Mouse (Mus musculus): ENCODE data around the gene Rtn1. TPM values are rescaled to one million over a fixed set of nuclear protein-coding genes. Genes with fewer than 3 reads are reported as not detected.

Gene Rtn1
- total RNA-seq, 2 experiments from 2014 or later, result 1,472 to 1,555 TPM

DNA sequence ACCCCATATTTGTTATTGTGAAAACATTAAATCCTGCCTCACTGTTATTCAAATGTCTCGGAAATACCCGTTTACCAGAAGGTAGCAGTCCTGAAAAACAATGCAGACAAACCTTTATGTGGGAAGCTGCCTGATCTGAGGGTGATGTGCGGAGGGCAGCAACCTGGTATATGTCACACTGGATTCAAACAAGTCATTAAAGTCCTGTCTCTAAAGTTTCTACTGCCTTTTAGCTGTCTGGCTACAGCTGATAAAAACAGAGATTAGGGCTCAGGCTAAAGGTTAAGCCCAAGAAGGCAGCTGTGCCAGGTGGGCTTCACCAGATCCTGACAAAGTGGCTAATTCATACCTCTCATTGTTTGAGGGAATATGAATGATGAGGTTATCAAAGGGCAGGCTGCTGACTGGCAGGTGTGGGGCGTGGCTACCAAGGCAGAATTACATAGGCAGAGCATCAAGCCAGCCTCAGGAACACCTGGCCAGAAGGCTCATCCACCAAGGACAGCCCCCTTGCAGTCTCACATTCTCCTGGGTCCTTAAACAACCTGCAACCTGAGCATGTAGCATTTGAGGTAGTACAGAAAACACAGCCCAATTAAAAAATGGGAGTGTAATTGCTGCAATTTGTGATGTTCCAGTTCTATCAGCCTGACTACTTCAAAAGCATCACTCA is 121.4 kb downstream of the Rtn1 start:
- no peak for DNase-seq (ENCODE audit: extremely low spot score in 1 of 2, low spot score in 1 of 2)

DNA sequence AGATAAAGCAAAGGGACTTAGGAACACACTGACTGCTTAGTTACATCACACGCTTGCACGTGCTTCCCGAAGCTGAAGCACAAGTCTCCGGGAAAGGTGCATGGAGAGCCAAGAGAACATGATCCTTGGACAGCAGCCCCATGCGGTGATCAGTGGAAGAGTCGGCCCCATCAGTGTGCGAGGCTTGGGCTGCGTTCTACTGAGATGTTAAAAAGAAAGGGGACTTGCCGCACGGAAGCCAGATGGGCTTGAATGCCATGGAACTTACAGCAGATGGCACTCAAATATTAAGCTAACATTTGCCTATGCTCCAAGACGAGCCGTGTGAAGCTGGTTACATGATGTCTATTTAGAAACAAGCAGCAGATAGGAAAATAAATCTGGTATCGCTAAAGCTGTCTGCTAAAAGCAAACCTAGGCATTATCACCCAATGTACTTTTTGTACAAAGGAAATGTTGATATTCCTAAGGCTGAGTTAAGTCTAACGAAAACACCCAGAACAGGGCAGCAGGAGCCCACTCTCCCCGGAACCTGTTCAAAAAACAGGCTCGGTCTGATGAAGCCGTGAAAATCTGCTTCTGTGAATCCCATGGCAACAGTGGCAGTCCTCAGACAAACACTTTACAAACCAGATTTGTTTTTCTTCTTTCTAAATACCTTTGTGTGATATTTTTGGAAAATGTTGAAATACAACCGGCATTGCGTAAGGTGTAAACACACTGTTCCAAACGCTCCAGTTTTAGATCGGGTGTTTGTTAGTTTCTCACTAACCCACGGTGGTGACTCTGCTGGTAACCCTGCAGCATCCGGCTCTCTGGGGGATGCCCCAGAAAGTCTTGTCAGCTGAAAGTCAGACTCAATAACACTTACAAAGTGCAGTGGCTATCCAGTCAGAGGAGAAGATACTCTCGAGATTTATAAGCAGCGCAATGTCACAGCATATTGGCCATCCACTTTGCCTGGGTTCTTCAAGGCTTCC is 123.2 kb downstream of the Rtn1 start:
- DNase-seq (ENCODE audit: extremely low spot score in 1 of 2, low spot score in 1 of 2), result peak; percentile 56 to 59

DNA sequence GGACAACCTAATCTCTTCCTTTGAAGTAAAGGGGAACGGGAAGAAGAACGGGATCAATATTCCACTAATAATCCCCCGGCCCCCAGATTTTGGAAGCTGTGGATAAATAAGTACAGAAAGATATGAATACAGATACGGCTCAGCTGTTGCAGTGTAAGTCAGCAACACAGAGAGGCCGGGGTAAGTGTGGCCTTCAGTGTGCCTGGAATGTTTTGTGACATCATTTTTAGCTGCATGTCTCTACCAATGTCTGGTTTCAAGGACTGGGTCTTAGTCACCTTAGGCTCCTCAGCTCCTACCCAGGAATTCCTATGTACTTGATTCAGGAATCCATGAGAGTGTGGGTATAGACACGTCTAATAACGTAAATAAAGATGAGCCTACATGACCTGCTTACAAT is 124.3 kb downstream of the Rtn1 start:
- DNase-seq (ENCODE audit: extremely low spot score in 1 of 2, low spot score in 1 of 2), result no peak

DNA sequence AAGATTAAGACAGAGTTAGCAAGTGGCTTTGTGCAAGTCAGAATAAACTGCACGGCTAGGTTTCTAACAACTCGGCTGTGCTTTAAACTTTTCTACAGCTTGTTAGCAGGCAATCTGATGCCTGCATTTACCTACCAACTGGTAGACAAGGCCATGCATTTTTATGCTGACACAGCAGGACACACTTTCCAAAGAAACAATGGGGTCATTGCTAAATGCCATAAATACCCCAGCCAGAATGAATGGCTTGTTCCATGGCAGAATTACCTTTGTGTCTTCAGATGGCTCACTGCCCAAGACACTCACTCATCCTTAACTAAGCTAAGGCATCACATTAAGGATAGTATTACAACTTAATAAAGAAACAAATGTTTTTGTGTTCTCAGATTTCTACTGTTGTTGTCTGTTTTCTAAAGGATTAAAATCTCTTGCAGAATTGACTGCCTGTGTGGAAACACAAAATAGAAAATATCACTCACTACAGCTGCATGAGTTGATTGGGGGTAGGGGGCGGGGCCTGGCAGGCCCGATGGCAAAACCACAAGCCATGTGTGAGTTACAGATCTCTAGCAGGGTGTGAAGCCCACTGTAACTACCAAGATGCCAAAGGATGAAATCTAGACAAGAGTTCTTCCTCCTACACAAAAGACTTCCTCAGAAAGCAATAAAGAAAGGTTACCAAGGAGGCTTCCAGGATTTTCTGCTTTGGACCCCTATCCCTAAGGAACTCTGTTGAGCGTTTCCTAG is 129.6 kb downstream of the Rtn1 start:
- no peak for DNase-seq (ENCODE audit: extremely low spot score in 1 of 2, low spot score in 1 of 2)

DNA sequence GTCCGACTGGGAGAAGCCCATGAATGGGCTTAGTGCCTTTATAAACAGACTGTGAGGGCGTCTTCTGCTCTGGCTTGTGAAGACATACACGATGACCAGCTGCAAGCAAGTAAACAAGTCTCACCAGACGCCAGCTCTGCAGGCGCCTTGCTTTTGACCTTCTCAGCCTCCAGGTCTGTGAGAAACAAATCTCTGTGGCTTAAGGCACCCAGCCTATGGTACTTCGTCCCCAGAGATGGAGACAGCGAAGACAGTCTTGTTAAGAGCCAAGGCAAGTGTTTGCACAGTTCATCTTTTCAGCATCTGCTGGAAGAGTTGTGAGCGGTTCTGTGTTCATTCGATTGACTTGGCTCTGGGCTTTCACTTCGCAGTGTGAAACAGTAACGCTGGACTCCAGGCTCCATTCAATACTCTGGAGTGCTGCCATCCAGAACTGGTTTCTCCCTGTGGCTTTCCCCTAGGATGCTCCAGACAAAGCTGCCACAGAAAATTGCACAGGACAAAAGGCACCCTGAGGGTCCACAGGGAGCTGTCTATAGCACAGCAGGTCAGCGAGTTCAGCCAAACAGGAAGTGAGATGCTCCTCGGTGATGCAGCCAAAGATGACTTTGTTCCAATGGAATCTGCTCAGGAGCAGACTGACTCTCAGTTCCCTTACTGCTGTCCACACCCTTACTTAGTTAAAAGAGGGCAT is 135.0 kb downstream of the Rtn1 start:
- no peak for DNase-seq (ENCODE audit: extremely low spot score in 1 of 2, low spot score in 1 of 2)

DNA sequence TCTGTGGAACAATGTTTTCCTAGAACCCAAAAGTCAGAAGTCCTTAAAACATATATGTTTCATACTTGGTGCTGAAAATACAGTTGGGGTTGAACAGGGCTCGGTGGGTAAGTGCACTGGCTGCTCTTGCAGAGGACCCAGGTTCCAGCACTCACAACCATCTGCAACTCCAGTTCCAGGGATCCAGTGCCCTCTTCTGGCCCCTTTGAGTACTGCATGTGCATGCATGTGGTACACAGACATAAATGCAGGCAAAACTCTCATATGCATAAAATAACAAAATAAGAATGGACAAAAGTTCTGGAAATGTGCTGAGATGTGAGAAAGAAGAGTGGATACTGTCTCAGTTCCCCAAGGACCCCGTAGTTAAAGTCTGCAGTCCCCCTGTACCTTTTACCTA is 141.2 kb downstream of the Rtn1 start:
- DNase-seq (ENCODE audit: extremely low spot score in 1 of 2, low spot score in 1 of 2), result no peak

DNA sequence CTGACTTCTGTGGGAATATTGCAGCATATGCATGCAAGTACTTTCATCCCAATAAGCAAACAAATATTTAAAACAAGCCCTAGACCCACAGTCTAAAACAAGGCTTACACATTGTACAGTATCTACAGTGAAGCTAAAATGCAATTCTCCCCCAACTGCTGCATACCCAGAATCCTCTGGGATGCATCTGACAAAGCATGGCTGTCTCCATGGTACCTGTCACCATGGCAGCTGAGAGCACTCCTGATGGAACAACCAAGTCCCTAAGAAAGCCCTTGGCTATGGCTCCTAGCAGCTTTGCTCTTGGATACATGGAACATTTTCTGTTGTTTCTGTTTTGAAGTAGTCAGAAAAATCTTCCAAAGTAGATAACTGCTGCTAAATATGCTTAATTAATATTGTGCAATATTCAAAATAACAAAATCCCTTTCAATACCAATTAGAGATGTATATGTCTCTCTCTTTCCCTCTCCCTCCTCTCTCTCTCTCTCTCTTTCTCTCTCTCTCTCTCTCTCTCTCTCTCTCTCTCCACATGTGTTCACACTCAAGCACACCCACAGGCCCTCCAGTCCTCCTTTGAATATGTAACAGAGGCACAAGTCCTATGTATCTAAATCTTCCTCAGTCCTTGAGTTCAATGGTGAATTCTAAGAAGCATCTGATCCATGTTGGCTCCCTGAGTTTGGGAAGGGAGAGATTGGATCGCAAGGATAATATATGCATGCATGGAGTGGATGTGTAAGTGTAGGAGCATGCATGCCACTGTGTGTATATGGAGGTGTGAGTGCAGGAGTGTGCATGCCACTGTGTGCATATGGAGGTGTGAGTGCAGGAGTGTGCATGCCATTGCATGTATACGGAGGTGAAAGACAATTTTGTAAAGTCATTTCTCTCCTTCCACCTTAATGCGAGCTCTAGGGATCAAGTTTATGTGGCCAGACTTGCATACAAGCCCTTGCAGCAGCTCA is 143.3 kb downstream of the Rtn1 start:
- DNase-seq (ENCODE audit: extremely low spot score in 1 of 2, low spot score in 1 of 2), result peak in 1 of 2 experiments; percentile 57

DNA sequence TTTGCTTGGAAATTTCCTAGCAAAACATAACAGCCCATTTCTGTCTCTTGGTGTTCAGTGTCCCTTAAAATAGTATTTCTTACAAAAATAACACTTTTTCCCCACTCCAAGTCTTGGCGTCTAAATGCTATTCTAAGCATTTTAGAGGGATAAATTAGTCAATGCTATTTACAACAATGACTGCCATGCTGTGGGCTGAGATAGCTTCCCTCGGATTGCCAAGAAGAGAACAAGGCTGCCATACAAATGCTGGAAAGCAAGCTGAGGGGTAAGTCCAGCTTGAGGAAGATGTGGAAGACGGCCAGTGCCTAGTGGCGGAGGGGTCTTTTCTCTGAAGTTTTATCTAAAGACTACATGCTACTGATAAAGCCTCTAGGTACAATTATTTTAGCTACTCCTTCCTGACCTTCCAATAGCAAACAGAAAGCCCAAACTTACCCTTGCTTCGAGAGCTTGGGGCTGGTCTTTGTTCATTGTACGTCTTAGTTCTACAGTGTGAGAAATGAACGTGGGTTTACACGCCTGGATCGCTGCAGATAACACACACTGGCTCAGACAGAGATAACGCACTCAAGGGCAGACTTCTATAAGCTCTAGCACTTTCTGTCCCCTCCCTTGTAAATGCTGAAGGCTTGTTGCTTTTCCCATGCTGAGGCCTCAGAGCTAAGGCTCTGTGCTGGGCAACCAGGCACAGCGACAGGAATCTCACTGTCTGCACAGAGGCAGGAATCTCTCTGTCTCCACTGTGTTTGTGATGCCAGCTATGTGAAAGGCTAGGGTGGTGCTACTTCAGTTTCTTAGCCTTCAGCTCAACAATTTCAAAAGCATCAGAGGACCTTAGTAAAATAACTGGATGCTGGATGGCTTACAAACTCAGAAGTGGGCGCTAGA is 145.4 kb downstream of the Rtn1 start:
- DNase-seq (ENCODE audit: extremely low spot score in 1 of 2, low spot score in 1 of 2), result no peak

DNA sequence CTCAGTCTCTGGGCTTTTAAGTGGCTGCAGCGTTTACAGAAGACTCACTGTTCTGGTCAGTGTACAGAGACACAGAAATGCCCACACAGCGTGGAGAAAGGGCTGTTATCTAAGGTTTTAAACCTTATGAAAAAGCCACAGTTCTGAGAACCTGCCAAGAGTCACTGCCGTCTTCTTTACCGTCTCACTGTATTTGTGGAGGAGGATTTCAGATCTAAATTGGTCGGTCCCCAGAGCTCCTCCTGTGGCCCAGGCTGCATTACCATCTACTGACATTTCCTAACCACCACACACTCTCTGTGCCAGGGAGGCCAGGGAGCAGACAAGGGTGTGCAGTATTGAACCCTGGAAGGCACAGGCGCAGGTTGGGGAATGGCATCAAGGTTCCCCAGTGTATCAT is 151.9 kb downstream of the Rtn1 start:
- DNase-seq (ENCODE audit: extremely low spot score in 1 of 2, low spot score in 1 of 2), result no peak

DNA sequence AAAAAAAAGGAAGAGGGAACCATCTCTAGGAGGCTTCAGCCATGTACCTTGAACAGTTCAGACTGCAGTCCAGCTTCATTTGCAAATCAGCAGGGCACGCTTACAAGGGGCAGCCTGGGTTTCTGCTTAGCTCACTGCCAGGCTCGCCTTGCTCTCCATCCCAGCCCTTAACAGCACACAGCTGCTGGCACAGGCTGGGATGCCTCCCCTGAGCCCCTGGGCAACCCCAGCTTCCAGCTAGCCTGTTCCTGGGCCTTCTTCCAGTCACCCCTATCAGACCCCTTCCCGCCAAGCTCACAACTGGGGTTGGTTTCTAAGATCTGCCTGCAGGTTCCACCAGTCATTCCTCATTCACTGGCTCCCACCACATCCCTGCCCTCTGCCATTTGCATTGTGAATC is 155.8 kb downstream of the Rtn1 start:
- no peak for DNase-seq (ENCODE audit: extremely low spot score in 1 of 2, low spot score in 1 of 2)

DNA sequence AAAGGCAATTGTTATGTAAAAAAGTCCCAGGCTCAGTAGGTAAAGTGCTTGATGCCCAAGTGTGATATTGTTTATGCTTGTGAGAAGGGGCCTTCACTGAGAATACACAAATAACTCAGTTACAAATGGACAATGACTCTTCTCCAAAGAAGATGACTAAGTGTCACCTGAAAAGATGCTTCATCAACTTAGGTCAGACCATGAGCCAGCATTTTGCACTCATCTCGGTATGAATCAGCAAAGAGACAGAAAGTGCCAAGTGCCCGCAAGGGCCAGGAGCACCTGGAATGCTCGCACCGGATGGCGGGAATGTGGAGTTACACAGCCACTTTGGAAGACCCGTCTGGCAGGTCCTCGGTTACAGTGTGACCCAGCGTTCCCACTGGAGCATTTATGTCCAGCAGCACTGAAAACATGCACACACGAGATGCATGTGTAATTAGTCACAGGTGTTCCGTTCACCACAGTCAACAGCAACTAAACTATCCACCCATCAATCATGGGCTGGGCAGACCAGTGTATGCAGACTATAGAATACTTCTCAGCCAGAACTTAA is 156.9 kb downstream of the Rtn1 start:
- no peak for DNase-seq (ENCODE audit: extremely low spot score in 1 of 2, low spot score in 1 of 2)

DNA sequence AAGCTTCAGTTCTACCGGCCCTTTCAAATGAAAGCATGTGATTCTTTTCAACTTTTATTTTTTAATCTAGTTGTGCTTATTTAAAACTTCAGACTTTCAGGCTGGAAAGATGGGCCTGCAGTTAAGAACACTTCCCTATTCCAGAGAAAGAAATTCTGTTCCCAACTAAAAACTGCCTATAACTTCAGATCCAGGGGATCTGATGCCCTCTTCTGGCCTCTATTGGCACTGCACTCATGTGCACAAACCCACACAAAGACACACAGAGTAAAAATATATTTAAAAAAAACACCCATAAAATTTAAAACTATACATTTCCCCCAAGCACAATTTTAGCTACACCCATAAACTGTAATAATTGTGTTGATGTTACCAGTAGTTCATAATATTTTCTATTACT is 163.9 kb downstream of the Rtn1 start:
- no peak for DNase-seq (ENCODE audit: extremely low spot score in 1 of 2, low spot score in 1 of 2)

DNA sequence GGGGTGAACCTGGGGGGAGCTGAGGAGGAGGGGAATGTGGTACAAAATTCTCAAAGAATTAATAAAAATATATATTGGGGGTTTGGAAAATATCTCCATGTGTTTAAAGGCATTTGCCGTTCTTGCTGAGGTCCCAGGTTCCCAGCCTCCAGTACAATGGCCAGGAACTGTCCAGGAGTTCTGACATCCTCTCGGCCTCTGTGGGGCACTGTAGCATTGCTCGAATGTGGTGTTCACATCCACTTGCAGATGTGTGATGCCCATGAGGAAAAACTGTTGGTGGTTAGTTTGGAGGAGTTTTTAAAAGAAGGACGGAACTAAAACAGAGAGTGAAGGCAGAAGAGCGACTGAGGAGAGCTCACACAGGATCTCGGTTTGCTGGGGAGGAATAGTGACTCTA is 166.0 kb downstream of the Rtn1 start:
- DNase-seq (ENCODE audit: extremely low spot score in 1 of 2, low spot score in 1 of 2), result no peak

DNA sequence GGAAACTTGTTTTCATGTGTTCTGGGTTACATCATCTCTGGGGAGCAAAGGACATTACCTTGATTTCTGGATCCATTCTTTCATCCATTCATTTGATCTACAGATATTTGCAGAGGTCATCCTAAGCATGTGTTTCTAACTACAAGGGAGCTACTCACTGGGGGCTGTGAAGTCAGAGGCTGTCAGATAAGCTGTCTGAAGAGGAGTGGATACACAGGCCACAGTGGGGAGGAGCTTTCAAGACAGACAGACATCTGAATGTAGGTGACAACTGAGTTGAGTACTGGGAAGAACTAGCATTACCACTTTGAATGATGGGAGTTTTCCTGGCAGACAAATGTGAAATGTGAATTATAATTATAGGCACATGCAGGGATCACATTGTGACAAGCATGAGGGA is 168.3 kb downstream of the Rtn1 start:
- DNase-seq (ENCODE audit: extremely low spot score in 1 of 2, low spot score in 1 of 2), result no peak

DNA sequence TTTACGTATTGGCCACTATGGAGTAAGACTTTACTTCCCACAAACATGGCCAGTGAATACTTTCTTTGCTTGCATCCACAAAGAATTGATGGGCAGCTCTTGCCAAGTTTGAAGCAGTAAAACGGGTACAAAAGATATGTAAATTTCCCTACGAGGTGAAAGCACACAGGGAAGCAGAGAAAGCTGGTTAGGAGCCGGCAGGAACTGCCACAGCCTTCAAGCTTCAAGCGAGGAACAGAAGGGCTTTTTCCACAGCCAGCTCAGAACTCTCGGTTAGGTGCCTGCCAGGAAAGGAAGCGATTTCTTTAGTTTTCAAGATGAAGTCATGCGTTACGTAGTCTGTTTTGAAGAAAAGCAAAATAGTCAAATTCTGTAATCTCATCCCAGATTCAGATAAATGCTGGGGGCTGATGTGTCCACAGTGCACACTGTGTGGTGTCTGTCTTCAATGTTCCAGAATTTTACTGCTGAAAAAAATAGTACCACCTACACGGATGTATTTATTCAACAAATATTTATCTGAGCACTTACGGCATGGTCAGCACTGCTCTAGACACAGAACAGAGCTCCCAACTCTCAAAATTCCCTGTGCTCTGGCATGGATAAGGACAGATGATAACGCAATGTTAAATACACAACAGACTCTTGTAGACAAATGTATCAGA is 169.5 kb downstream of the Rtn1 start:
- no peak for DNase-seq (ENCODE audit: extremely low spot score in 1 of 2, low spot score in 1 of 2)

DNA sequence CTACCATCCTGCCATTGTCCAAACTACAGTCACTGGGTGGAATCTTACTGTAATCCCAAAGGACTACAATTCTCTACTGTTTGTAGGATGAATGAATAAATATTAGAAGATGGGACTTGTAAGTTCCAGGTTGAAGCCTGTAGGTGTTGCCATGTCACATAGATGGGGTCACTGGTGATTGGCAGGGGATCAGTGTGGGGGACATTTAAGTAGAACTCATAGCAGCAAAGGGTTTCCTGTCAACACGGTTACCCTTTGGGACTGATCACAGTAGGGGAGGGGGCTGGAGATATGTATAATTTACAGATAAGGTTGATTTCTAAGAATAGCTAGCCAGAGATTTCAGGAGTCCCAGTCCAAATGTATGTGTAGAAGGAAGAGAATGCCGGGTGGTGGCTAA is 171.6 kb downstream of the Rtn1 start:
- DNase-seq (ENCODE audit: extremely low spot score in 1 of 2, low spot score in 1 of 2), result no peak

DNA sequence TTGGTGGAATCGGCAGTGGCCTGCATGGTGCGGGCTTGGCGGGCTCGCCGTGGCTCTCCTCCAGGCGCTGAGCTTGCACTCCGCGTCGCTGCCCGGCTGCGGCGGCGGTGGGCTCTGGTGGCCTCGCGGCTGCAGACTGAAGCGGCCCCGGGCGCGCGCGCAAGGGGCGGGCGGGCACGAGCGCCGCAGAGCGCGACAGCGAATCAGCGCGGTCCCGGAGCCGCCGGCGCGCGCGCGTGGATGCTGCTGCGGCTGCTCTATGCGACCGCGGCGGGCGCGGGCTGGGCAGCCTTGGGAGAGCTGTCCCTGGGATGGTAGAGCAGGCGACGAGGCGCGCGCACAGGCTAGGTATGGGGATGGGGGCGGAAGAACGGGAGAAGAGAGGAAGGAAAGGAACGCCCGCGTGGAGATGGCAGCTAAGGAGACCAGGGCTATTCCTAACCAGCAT is 172.3 kb downstream of the Rtn1 start:
- DNase-seq (ENCODE audit: extremely low spot score in 1 of 2, low spot score in 1 of 2), result peak; percentile 70 to 77

Measured in layer of hippocampus, postnatal 25 days (tissue).